Mouse (Mus musculus): ENCODE results near the gene Ramp1. TPM values are rescaled to one million over a fixed set of nuclear protein-coding genes. Genes with fewer than 3 reads are reported as not detected.
A peak's percentile ranks its signal among the peaks of the same experiment; 100 is the strongest.

Ramp1 gene
- polyA plus RNA-seq, 1 experiment from 2014 or later, result 21.7 TPM

GRCm38 (mm10) chr1:91205651-91206050 is 26.0 kb downstream of the Ramp1 start:
- DNase-seq (ENCODE audit: low spot score), result no peak
- no peak for ATAC-seq (ENCODE audit: low read depth)
- Histone ChIP-seq H3K36me3 (ENCODE audit: control insufficient read depth, insufficient read depth, low read length) (no peaks in the 10 kb centered on the region), H3K4me2 (ENCODE audit: low read depth, low read length) (no peak overlapping the region), H3K27me3 (replicated peaks; ENCODE audit: control insufficient read depth, insufficient read depth, low read length) (no peaks in the 10 kb centered on the region), H3K9me3 (ENCODE audit: control insufficient read depth, low read length) (no peaks in the 10 kb centered on the region), H3K27ac (replicated peaks; ENCODE audit: low read depth, low read length) (no peak overlapping the region), H3K4me3 (ENCODE audit: low read depth, low read length) (no peak overlapping the region), H3K4me1 (ENCODE audit: control insufficient read depth, insufficient read depth, low read length) (peaks cover 16% of the 10 kb centered on the region), H3K9ac (ENCODE audit: low read depth, low read length) (no peak overlapping the region)
- WGBS, result 64% methylated on average over 6 of the region's 6 CpGs

GRCm38 (mm10) chr1:91206336-91206735 is 26.7 kb downstream of the Ramp1 start:
- ATAC-seq (ENCODE audit: low read depth), result no peak
- Histone ChIP-seq H3K9ac (ENCODE audit: low read depth, low read length) (no peak overlapping the region), H3K27ac (replicated peaks; ENCODE audit: low read depth, low read length) (no peak overlapping the region), H3K36me3 (ENCODE audit: control insufficient read depth, insufficient read depth, low read length) (no peaks in the 10 kb centered on the region), H3K4me2 (ENCODE audit: low read depth, low read length) (no peak overlapping the region), H3K9me3 (ENCODE audit: control insufficient read depth, low read length) (no peaks in the 10 kb centered on the region), H3K4me1 (ENCODE audit: control insufficient read depth, insufficient read depth, low read length) (peaks cover 16% of the 10 kb centered on the region), H3K27me3 (replicated peaks; ENCODE audit: control insufficient read depth, insufficient read depth, low read length) (no peaks in the 10 kb centered on the region), H3K4me3 (ENCODE audit: low read depth, low read length) (no peak overlapping the region)
- DNase-seq (ENCODE audit: low spot score), result no peak
- WGBS, result 77% methylated on average over 8 of the region's 8 CpGs

- H3K36me3 ChIP-seq (ENCODE audit: control insufficient read depth, insufficient read depth, low read length), result no peaks in the 10 kb centered on the region
- no peaks in the 10 kb centered on the region for H3K9me3 ChIP-seq (ENCODE audit: control insufficient read depth, low read length)
- peaks cover 22% of the 10 kb centered on the region for H3K4me1 ChIP-seq (ENCODE audit: control insufficient read depth, insufficient read depth, low read length)
- 75% methylated on average over 5 of the region's 5 CpGs for WGBS
- H3K4me2 ChIP-seq (ENCODE audit: low read depth, low read length), result no peak overlapping the region
- DNase-seq (ENCODE audit: low spot score) (no peak), ATAC-seq (ENCODE audit: low read depth) (no peak)
- no peak overlapping the region for H3K27ac ChIP-seq (replicated peaks; ENCODE audit: low read depth, low read length)
- no peak overlapping the region for H3K9ac ChIP-seq (ENCODE audit: low read depth, low read length)
- H3K4me3 ChIP-seq (ENCODE audit: low read depth, low read length), result no peak overlapping the region
- no peaks in the 10 kb centered on the region for H3K27me3 ChIP-seq (replicated peaks; ENCODE audit: control insufficient read depth, insufficient read depth, low read length)
Observed at GRCm38 (mm10) chr1:91206873-91207272, 27.3 kb downstream of the Ramp1 start.

GRCm38 (mm10) chr1:91207334-91208074 is 27.9 kb downstream of the Ramp1 start:
- 74% methylated on average over 3 of the region's 3 CpGs for WGBS
- H3K27me3 ChIP-seq (replicated peaks; ENCODE audit: control insufficient read depth, insufficient read depth, low read length), result no peaks in the 10 kb centered on the region
- no peak overlapping the region for H3K4me3 ChIP-seq (ENCODE audit: low read depth, low read length)
- DNase-seq (ENCODE audit: low spot score) (no peak), ATAC-seq (ENCODE audit: low read depth) (no peak)
- peaks cover 22% of the 10 kb centered on the region for H3K4me1 ChIP-seq (ENCODE audit: control insufficient read depth, insufficient read depth, low read length)
- no peaks in the 10 kb centered on the region for H3K9me3 ChIP-seq (ENCODE audit: control insufficient read depth, low read length)
- H3K9ac ChIP-seq (ENCODE audit: low read depth, low read length), result no peak overlapping the region
- H3K4me2 ChIP-seq (ENCODE audit: low read depth, low read length), result no peak overlapping the region
- no peak overlapping the region for H3K27ac ChIP-seq (replicated peaks; ENCODE audit: low read depth, low read length)
- H3K36me3 ChIP-seq (ENCODE audit: control insufficient read depth, insufficient read depth, low read length), result no peaks in the 10 kb centered on the region

GRCm38 (mm10) chr1:91209343-91209742 is 29.7 kb downstream of the Ramp1 start:
- Histone ChIP-seq H3K36me3 (ENCODE audit: control insufficient read depth, insufficient read depth, low read length) (no peaks in the 10 kb centered on the region), H3K27ac (replicated peaks; ENCODE audit: low read depth, low read length) (peak overlapping the region; percentile 76), H3K4me2 (ENCODE audit: low read depth, low read length) (no peak overlapping the region), H3K9me3 (ENCODE audit: control insufficient read depth, low read length) (no peaks in the 10 kb centered on the region), H3K4me3 (ENCODE audit: low read depth, low read length) (no peak overlapping the region), H3K9ac (ENCODE audit: low read depth, low read length) (0 out of 2 replicates have a peak overlapping the region, but pooled peaks have one; percentile 7), H3K27me3 (replicated peaks; ENCODE audit: control insufficient read depth, insufficient read depth, low read length) (no peaks in the 10 kb centered on the region), H3K4me1 (ENCODE audit: control insufficient read depth, insufficient read depth, low read length) (peaks cover 22% of the 10 kb centered on the region)
- DNase-seq (ENCODE audit: low spot score), result peak; percentile 74
- ATAC-seq (ENCODE audit: low read depth), result peak; percentile 35
- 89% methylated on average over 6 of the region's 6 CpGs for WGBS

GRCm38 (mm10) chr1:91209785-91210184 is 30.2 kb downstream of the Ramp1 start:
- no peak overlapping the region for H3K4me3 ChIP-seq (ENCODE audit: low read depth, low read length)
- WGBS, result 57% methylated on average over 6 of the region's 6 CpGs
- H3K4me2 ChIP-seq (ENCODE audit: low read depth, low read length), result no peak overlapping the region
- peak; percentile 62 for ATAC-seq (ENCODE audit: low read depth)
- H3K36me3 ChIP-seq (ENCODE audit: control insufficient read depth, insufficient read depth, low read length), result no peaks in the 10 kb centered on the region
- 0 out of 2 replicates have a peak overlapping the region, but pooled peaks have one; percentile 7 for H3K9ac ChIP-seq (ENCODE audit: low read depth, low read length)
- H3K9me3 ChIP-seq (ENCODE audit: control insufficient read depth, low read length), result no peaks in the 10 kb centered on the region
- H3K4me1 ChIP-seq (ENCODE audit: control insufficient read depth, insufficient read depth, low read length), result peaks cover 22% of the 10 kb centered on the region
- DNase-seq (ENCODE audit: low spot score), result peak; percentile 76
- no peaks in the 10 kb centered on the region for H3K27me3 ChIP-seq (replicated peaks; ENCODE audit: control insufficient read depth, insufficient read depth, low read length)
- H3K27ac ChIP-seq (replicated peaks; ENCODE audit: low read depth, low read length), result peak overlapping the region; percentile 76

GRCm38 (mm10) chr1:91211099-91211498 is 31.5 kb downstream of the Ramp1 start:
- Histone ChIP-seq H3K4me3 (ENCODE audit: low read depth, low read length) (no peak overlapping the region), H3K27ac (replicated peaks; ENCODE audit: low read depth, low read length) (0 out of 2 replicates have a peak overlapping the region, but pooled peaks have one; percentile 76), H3K27me3 (replicated peaks; ENCODE audit: control insufficient read depth, insufficient read depth, low read length) (no peaks in the 10 kb centered on the region), H3K4me1 (ENCODE audit: control insufficient read depth, insufficient read depth, low read length) (peaks cover 22% of the 10 kb centered on the region), H3K9ac (ENCODE audit: low read depth, low read length) (no peak overlapping the region), H3K36me3 (ENCODE audit: control insufficient read depth, insufficient read depth, low read length) (no peaks in the 10 kb centered on the region), H3K9me3 (ENCODE audit: control insufficient read depth, low read length) (no peaks in the 10 kb centered on the region), H3K4me2 (ENCODE audit: low read depth, low read length) (no peak overlapping the region)
- no peak; the same call in 1 of the 2 replicates for ATAC-seq (ENCODE audit: low read depth)
- 53% methylated on average over 1 of the region's 1 CpGs for WGBS
- peak; percentile 82 for DNase-seq (ENCODE audit: low spot score)

- Histone ChIP-seq H3K27me3 (replicated peaks; ENCODE audit: control insufficient read depth, insufficient read depth, low read length) (no peaks in the 10 kb centered on the region), H3K4me2 (ENCODE audit: low read depth, low read length) (no peak overlapping the region), H3K27ac (replicated peaks; ENCODE audit: low read depth, low read length) (no peak overlapping the region), H3K4me1 (ENCODE audit: control insufficient read depth, insufficient read depth, low read length) (peaks cover 22% of the 10 kb centered on the region), H3K9ac (ENCODE audit: low read depth, low read length) (no peak overlapping the region), H3K4me3 (ENCODE audit: low read depth, low read length) (no peak overlapping the region), H3K9me3 (ENCODE audit: control insufficient read depth, low read length) (no peaks in the 10 kb centered on the region), H3K36me3 (ENCODE audit: control insufficient read depth, insufficient read depth, low read length) (no peaks in the 10 kb centered on the region)
- ATAC-seq (ENCODE audit: low read depth), result no peak
- 79% methylated on average over 7 of the region's 7 CpGs for WGBS
- no peak for DNase-seq (ENCODE audit: low spot score)
Observed at GRCm38 (mm10) chr1:91211591-91212008, 32.0 kb downstream of the Ramp1 start.

GRCm38 (mm10) chr1:91215264-91215663 is 35.6 kb downstream of the Ramp1 start:
- Histone ChIP-seq H3K27ac (replicated peaks; ENCODE audit: low read depth, low read length) (no peak overlapping the region), H3K4me3 (ENCODE audit: low read depth, low read length) (no peak overlapping the region), H3K36me3 (ENCODE audit: control insufficient read depth, insufficient read depth, low read length) (no peaks in the 10 kb centered on the region), H3K27me3 (replicated peaks; ENCODE audit: control insufficient read depth, insufficient read depth, low read length) (no peaks in the 10 kb centered on the region), H3K4me1 (ENCODE audit: control insufficient read depth, insufficient read depth, low read length) (peaks cover 8% of the 10 kb centered on the region; the same call in 1 of the 2 replicates), H3K9me3 (ENCODE audit: control insufficient read depth, low read length) (no peaks in the 10 kb centered on the region), H3K9ac (ENCODE audit: low read depth, low read length) (no peak overlapping the region), H3K4me2 (ENCODE audit: low read depth, low read length) (no peak overlapping the region)
- WGBS, result 93% methylated on average over 1 of the region's 1 CpGs
- DNase-seq (ENCODE audit: low spot score), result no peak
- no peak for ATAC-seq (ENCODE audit: low read depth)

Data from embryonic facial prominence, embryonic 14.5 days (tissue).